Mouse (Mus musculus) stomach, embryonic 14.5 days (tissue): ENCODE data around the gene Enam. TPM values are rescaled to one million over a fixed set of nuclear protein-coding genes. Genes with fewer than 3 reads are reported as not detected.

Experiments
- ATAC-seq: fragments of 200-750 bp; cut with Nextera tagmentation; 2 replicates; pipeline ENCODE4 v1.8.0; 2017; ENCODE audit warnings: low read depth, moderate TSS enrichment; ENCODE audit not compliant: insufficient number of reproducible peaks, insufficient read depth, low FRiP score
- H3K27ac ChIP-seq: fragments of 300-500 bp; sonication (generic); 2 replicates; pipeline ENCODE4 v1.5.1; 2014; ENCODE audit warnings: mild to moderate bottlenecking, low read length, moderate library complexity, mixed read lengths
- H3K27me3 ChIP-seq: fragments of 300-500 bp; sonication (generic); 2 replicates; pipeline ENCODE4 v1.6.1; 2014; ENCODE audit warnings: low read length, control low read depth, mixed read lengths; ENCODE audit not compliant: control insufficient read depth, insufficient read depth
- H3K36me3 ChIP-seq: fragments of 300-500 bp; sonication (generic); 2 replicates; pipeline ENCODE4 v1.6.1; 2014; ENCODE audit warnings: mild to moderate bottlenecking, control low read depth, low read length, moderate library complexity, mixed read lengths; ENCODE audit not compliant: control insufficient read depth, insufficient read depth
- H3K4me1 ChIP-seq: fragments of 300-500 bp; sonication (generic); 2 replicates; pipeline ENCODE4 v1.6.1; 2014; ENCODE audit warnings: low read length, control low read depth, mixed read lengths; ENCODE audit not compliant: control insufficient read depth, insufficient read depth
- H3K4me2 ChIP-seq: fragments of 300-500 bp; sonication (generic); replicated peaks from 2 replicates; pipeline ENCODE4 v1.6.1; 2014; ENCODE audit warnings: low read depth, low read length, control low read depth
- H3K4me3 ChIP-seq: fragments of 300-500 bp; sonication (generic); 2 replicates; pipeline ENCODE4 v1.5.1; 2014; ENCODE audit warnings: low read depth, low read length, control low read depth
- H3K9ac ChIP-seq: fragments of 300-500 bp; sonication (generic); replicated peaks from 2 replicates; pipeline ENCODE4 v1.6.1; 2014; ENCODE audit warnings: low read depth, mild to moderate bottlenecking, control low read depth, low read length, moderate library complexity, mixed read lengths
- H3K9me3 ChIP-seq: fragments of 300-500 bp; sonication (generic); 2 replicates; pipeline ENCODE4 v1.6.1; 2016; ENCODE audit warnings: low read depth, low read length, control low read depth; ENCODE audit not compliant: control insufficient read depth
- WGBS: fragments of 180-500 bp; shearing (Covaris S2); extraction: QIAGEN DNeasy Blood & Tissue Kit; methylation state at CpG from one replicate; pipeline ENCODE4 v1.1.7; 2014; 5-methylcytosine and 5-hydroxymethylcytosine counted together
- polyA plus RNA-seq: library from polyadenylated mRNA; unstranded; fragments of >200 nt; fragmentation: Nextera tagmentation; extraction: Ambion mirVana; gene quantifications from 2 replicates; pipeline ENCODE4 v1.2.1, GENCODE M21; 2014

Gene Enam
- not detected in 2 replicates for polyA plus RNA-seq

DNA sequence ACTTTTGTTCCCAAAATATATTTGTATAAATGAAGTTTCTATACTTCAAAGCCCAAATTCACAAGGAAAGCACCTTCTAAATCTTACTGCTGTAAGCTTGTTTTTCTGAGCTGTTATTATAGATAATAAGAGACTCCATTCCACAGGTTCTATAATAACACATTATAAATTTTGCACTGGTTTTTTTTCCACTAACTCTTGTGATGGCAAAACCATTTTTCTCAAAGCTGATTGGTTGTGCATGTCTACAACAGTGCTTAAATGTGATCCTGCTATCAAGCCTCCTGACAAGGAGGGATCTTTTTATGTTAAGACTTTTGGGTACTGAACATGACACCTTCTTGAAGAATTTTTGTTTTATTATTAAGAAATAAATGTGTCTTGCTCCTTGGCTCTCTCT is at the start of gene Enam:
Gene Enam, plus strand, starts transcription at position 301 of the 400 bp plus-strand sequence.
- Histone ChIP-seq H3K9me3 (no peaks in the 10 kb centered on the region), H3K4me3 (no peak within 1 kb of the TSS), H3K4me1 (no peaks in the 10 kb centered on the region), H3K27ac (no peak within 1 kb of the TSS), H3K9ac (no peak within 1 kb of the TSS), H3K36me3 (no peaks in the 10 kb centered on the region), H3K4me2 (no peak within 1 kb of the TSS), H3K27me3 (no peaks in the 10 kb centered on the region)
- no peak for ATAC-seq

DNA sequence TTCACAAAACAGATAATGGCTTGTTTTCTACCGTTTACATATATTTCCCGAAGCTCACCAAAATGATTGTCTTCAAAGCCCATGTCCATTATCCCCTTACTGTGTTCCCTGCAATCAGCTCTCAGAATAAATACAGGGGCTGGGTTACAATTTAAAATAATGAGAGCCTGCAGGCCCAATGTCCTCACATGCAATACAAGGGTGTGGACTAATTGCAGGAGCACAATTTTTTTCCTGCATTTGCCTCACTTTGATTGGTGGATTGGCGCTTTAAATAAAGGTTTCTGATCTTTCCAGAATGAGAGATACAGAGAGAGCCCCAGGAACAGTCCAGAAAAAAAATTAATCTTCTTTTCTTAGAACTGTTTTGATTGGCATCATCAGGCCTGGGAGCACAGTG is 32.1 kb upstream of the Enam start, which contains the start of gene Ambn:
Gene Ambn, plus strand, starts transcription at position 301 of the 400 bp plus-strand sequence.
- no peak within 1 kb of the TSS for H3K9ac ChIP-seq
- WGBS, result 80% methylated on average over 3 of the region's 3 CpGs
- H3K9me3 ChIP-seq, result no peaks in the 10 kb centered on the region
- H3K4me2 ChIP-seq, result no peak within 1 kb of the TSS
- no peaks in the 10 kb centered on the region for H3K27me3 ChIP-seq
- no peak for ATAC-seq
- no peaks in the 10 kb centered on the region for H3K36me3 ChIP-seq
- no peak within 1 kb of the TSS for H3K4me3 ChIP-seq
- H3K4me1 ChIP-seq, result no peaks in the 10 kb centered on the region
- no peak within 1 kb of the TSS for H3K27ac ChIP-seq

DNA sequence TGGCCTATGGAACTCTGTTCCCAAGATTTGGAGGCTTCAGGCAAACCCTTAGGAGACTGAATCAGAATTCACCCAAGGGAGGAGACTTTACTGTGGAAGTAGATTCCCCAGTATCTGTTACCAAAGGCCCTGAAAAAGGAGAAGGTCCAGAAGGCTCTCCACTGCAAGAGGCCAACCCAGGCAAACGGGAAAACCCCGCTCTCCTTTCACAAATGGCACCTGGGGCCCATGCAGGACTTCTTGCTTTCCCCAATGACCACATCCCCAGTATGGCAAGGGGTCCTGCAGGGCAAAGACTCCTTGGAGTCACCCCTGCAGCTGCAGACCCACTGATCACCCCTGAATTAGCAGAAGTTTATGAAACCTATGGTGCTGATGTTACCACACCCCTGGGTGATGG is 20.3 kb upstream of the Enam start:
- no peak overlapping the region for H3K9ac ChIP-seq
- H3K27me3 ChIP-seq, result no peaks in the 10 kb centered on the region
- no peak overlapping the region for H3K27ac ChIP-seq
- ATAC-seq, result no peak
- no peak overlapping the region for H3K4me3 ChIP-seq
- WGBS, result 91% methylated on average over 2 of the region's 2 CpGs
- H3K4me2 ChIP-seq, result no peak overlapping the region
- H3K4me1 ChIP-seq, result no peaks in the 10 kb centered on the region
- no peaks in the 10 kb centered on the region for H3K9me3 ChIP-seq
- no peaks in the 10 kb centered on the region for H3K36me3 ChIP-seq

DNA sequence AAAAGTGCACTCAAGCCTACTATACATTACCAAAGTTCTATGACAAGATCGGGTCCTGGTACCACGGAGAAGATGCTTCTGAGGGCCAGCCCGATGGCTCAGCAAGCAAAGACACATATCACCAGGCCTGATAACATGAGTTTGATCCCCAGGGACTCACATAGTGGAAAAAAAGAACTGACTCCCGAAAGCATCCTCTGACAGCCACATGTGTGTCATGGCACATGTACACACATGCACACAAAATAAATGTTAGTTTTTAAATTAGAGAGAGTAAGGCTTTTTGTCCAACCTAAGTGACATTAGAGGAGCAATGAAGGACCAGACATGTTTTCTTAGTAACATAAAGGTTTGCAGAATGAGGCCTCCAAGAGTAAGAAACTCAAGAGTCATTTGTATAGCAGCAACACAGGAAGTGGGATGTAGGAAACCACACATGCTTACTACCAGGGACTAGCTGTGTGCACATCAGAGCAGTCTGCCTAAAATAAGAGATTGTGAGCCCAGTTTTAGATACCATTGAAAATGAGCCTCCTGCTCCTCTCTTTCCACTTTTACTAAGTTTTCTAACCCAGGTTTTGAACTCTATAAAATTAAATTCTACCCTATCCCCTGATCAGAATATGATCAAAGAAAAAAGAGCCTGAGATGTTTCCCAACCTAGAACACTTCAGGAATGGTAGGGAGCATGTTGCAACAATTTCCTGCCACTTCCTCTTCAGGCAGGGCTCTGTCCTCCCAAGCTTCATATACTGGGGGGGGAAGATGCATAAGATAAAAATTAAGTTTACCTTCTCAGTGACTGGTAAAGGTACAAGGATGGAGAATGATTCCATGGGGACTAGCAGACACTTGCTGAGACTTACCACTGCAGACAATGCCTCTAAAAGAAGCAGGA is 18.7 kb upstream of the Enam start:
- 87% methylated on average over 4 of the region's 4 CpGs for WGBS
- Histone ChIP-seq H3K4me1 (no peaks in the 10 kb centered on the region), H3K4me2 (no peak overlapping the region), H3K9me3 (no peaks in the 10 kb centered on the region), H3K4me3 (no peak overlapping the region), H3K9ac (no peak overlapping the region), H3K27ac (no peak overlapping the region), H3K27me3 (no peaks in the 10 kb centered on the region), H3K36me3 (no peaks in the 10 kb centered on the region)
- ATAC-seq, result no peak

DNA sequence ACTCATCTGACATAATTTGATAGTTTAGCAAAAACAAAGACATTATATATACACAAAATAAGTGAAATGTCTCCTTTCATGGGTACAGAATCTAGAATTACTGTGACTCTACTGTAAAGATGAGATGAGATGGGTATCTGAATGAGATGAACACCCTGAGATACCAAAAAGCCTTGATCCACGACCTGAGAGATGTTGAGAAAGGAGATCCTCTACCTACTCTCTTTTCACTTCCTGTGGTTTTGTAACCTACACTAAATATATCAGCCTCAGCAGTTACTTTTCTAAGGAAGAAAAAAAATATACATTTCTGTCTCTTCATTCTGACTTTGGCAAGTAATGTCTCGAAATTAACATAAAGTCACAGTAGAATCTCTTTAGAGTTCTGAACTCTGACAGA is 1.2 kb downstream of the Enam start:
- 70% methylated on average over 2 of the region's 2 CpGs for WGBS
- no peak overlapping the region for H3K4me3 ChIP-seq
- H3K27me3 ChIP-seq, result no peaks in the 10 kb centered on the region
- ATAC-seq, result no peak
- H3K4me1 ChIP-seq, result no peaks in the 10 kb centered on the region
- H3K36me3 ChIP-seq, result no peaks in the 10 kb centered on the region
- H3K9me3 ChIP-seq, result no peaks in the 10 kb centered on the region
- H3K27ac ChIP-seq, result no peak overlapping the region
- H3K4me2 ChIP-seq, result no peak overlapping the region
- no peak overlapping the region for H3K9ac ChIP-seq

DNA sequence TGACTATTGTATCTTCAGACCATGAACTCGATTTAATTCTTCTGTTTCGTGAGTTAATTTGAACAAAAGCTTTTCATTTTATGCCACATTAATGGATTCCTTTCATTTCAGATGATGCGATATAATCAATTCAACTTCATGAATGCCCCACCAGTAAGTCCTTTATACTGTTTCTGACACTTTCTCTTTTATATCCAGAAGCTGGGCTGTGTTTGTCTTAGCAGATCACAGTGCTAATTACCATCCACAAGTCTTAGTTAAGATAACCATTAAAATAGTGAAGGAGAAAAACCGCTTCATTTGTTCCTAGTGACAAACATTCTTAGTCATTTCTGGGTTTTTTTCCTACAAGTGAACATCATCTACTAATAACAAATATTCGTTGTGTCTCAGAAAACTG is 3.3 kb downstream of the Enam start:
- no peaks in the 10 kb centered on the region for H3K9me3 ChIP-seq
- no peaks in the 10 kb centered on the region for H3K27me3 ChIP-seq
- no peak overlapping the region for H3K27ac ChIP-seq
- no peaks in the 10 kb centered on the region for H3K4me1 ChIP-seq
- WGBS, result 88% methylated on average over 5 of the region's 5 CpGs
- no peak overlapping the region for H3K9ac ChIP-seq
- no peak overlapping the region for H3K4me2 ChIP-seq
- ATAC-seq, result no peak
- H3K4me3 ChIP-seq, result no peak overlapping the region
- no peaks in the 10 kb centered on the region for H3K36me3 ChIP-seq

DNA sequence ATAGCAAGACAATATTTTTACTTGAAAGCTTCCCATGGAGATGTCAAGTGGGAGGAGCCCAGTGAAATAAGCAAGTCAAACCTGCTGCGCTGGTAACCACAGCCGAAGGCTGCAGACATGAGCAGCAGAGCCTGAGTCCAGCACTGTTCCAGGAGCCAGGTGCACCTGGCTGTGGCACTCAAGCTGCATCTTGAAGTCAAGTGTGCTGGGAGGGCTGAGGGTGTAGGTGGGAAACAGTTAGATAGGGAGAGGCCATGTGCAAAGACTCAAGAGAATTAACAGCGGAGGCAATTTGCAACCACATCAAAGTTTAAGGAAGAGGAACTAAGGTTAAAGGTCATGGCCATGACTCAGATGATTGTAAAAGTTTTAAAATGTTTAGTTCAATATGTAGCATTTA is 12.0 kb downstream of the Enam start:
- no peak overlapping the region for H3K4me2 ChIP-seq
- no peak overlapping the region for H3K27ac ChIP-seq
- ATAC-seq, result no peak
- no peaks in the 10 kb centered on the region for H3K36me3 ChIP-seq
- WGBS, result 78% methylated on average over 3 of the region's 3 CpGs
- H3K9me3 ChIP-seq, result no peaks in the 10 kb centered on the region
- H3K27me3 ChIP-seq, result no peaks in the 10 kb centered on the region
- H3K4me3 ChIP-seq, result no peak overlapping the region
- no peaks in the 10 kb centered on the region for H3K4me1 ChIP-seq
- no peak overlapping the region for H3K9ac ChIP-seq

DNA sequence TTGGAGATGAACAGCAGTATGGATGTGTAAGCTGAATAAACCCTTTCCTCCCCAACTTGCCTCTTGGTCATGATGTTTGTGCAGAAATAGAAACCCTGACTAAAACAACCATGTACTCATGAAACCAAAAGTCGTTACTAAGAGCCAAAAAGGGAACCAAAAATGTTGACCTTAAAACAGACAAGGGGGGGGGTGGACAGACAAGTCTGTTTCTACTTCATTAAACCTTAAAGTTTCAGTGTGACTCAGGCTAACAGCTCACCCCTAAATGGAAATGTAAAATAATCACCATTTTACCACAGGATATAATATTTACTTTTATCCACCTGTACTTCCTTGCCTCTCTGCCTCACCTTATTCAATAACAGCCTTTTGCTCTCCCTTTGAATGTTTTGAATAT is 20.8 kb downstream of the Enam start:
- no peak overlapping the region for H3K4me3 ChIP-seq
- H3K36me3 ChIP-seq, result no peaks in the 10 kb centered on the region
- no peak for ATAC-seq
- WGBS, result 52% methylated on average over 1 of the region's 1 CpGs
- H3K9me3 ChIP-seq, result no peaks in the 10 kb centered on the region
- no peaks in the 10 kb centered on the region for H3K27me3 ChIP-seq
- no peak overlapping the region for H3K9ac ChIP-seq
- H3K4me2 ChIP-seq, result no peak overlapping the region
- H3K4me1 ChIP-seq, result no peaks in the 10 kb centered on the region
- no peak overlapping the region for H3K27ac ChIP-seq

DNA sequence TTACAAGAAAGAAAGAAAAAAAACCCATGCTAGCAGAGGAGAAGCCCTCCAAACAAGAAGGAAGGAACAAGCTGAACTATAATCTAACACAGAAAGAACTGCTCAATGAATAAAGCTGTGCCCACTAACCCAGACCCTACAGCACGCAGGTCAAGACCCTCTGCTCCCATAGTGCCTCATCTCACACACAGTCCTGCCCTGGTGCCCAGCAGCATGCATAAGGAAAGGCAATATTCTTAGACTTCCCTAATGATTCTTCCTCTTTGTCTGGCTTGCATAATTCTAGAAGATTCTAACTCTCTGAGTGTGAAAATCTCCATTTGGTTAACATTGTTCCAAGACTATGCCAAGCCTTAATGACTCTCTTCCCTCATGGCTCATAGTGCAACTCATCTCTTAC is 21.2 kb downstream of the Enam start:
- Histone ChIP-seq H3K9ac (no peak overlapping the region), H3K9me3 (no peaks in the 10 kb centered on the region), H3K4me2 (no peak overlapping the region), H3K4me3 (no peak overlapping the region), H3K27ac (no peak overlapping the region), H3K27me3 (no peaks in the 10 kb centered on the region), H3K36me3 (no peaks in the 10 kb centered on the region), H3K4me1 (no peaks in the 10 kb centered on the region)
- WGBS, result 78% methylated on average over 1 of the region's 1 CpGs
- ATAC-seq, result no peak
